In the genomic region with DNA sequence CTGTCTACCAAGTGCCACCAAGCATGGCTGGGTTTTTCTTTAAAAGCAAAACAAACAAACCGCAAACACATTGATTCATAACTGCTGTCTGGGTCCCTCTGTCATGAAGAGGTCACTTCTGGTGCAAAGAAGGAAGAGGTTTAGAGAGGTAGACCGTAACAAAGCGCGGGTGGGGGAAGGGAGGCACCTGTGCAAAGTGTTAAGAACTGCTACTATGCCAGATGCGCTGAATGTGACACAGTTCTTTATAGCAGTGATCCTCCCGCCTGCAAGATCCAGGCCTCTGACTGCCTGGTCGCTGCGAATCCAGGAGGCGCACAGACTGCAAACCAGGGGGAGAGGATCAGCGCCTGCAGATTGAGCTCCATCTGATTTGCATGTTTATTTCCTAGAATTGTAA, we compare ENCODE assay signal across 8 mouse cellular contexts. TPM values are rescaled to one million over a fixed set of nuclear protein-coding genes. Genes with fewer than 3 reads are reported as not detected.
DNase-seq lines count a peak whose midpoint lies in the region; ATAC-seq and TF ChIP-seq lines count a peak whose summit lies in the region.

No protein-coding gene starts in this region.

- H3K4me1 ChIP-seq in lung, embryonic 14.5 days (ENCODE audit: insufficient read depth), result peaks cover 21% of the 10 kb centered on the region
- peaks cover 5% of the 10 kb centered on the region for H3K4me1 ChIP-seq in lung, adult 2 months (ENCODE audit: control insufficient read depth, insufficient read depth, low read length)
- peaks cover 45% of the 10 kb centered on the region for H3K4me1 ChIP-seq in embryonic facial prominence, embryonic 12.5 days
- no peaks in the 10 kb centered on the region for H3K4me1 ChIP-seq in intestine, postnatal 0 days (replicated peaks; ENCODE audit: control insufficient read depth, insufficient read depth, low read length)

- peak overlapping the region; percentile 87 for H3K4me2 ChIP-seq in lung, embryonic 14.5 days
- H3K4me2 ChIP-seq in embryonic facial prominence, embryonic 12.5 days (replicated peaks), result peak overlapping the region; percentile 68
- peak overlapping the region; percentile 98; the same call in 1 of the 2 replicates for H3K4me2 ChIP-seq in intestine, postnatal 0 days (replicated peaks; ENCODE audit: low read depth)

- no peaks in the 10 kb centered on the region for H3K9me3 ChIP-seq in lung, embryonic 14.5 days (ENCODE audit: low read depth, low read length)
- H3K9me3 ChIP-seq in embryonic facial prominence, embryonic 12.5 days, result no peaks in the 10 kb centered on the region
- H3K9me3 ChIP-seq in intestine, postnatal 0 days (ENCODE audit: control insufficient read depth), result no peaks in the 10 kb centered on the region

- no peak overlapping the region for H3K27ac ChIP-seq in lung, embryonic 14.5 days (ENCODE audit: low read depth)
- peak overlapping the region; percentile 99 for H3K27ac ChIP-seq in embryonic facial prominence, embryonic 12.5 days
- no peak overlapping the region for H3K27ac ChIP-seq in intestine, postnatal 0 days (ENCODE audit: low read depth, low read length)

- DNase-seq in lung, embryonic 14.5 days, result peak; percentile 39
- DNase-seq in lung, adult 2 months, result no peak
- peak; percentile 60 for DNase-seq in retina, postnatal 1 day
- DNase-seq in right cerebral cortex, adult 18-20 months, result no peak
- DNase-seq in left cerebral cortex, postnatal 4 days, result no peak
- DNase-seq in cerebellum, adult 8-10 months, result no peak

- H3K4me3 ChIP-seq in lung, embryonic 14.5 days (ENCODE audit: low read depth, low read length), result peak overlapping the region; percentile 87; the same call in 1 of the 2 replicates
- no peak overlapping the region for H3K4me3 ChIP-seq in lung, adult 2 months (replicated peaks; ENCODE audit: extremely low read depth, low read depth, low read length)
- H3K4me3 ChIP-seq in embryonic facial prominence, embryonic 12.5 days, result no peak overlapping the region
- no peak overlapping the region for H3K4me3 ChIP-seq in intestine, postnatal 0 days (ENCODE audit: low read depth, low read length)

- TF ChIP-seq POLR2A in lung, adult 2 months (IDR thresholded peaks at IDR 0.05; ENCODE audit: borderline replicate concordance, extremely low read depth, low read depth, low read length), result no peak

- H3K36me3 ChIP-seq in lung, embryonic 14.5 days (ENCODE audit: insufficient read depth), result no peaks in the 10 kb centered on the region
- H3K36me3 ChIP-seq in embryonic facial prominence, embryonic 12.5 days, result no peaks in the 10 kb centered on the region
- no peaks in the 10 kb centered on the region for H3K36me3 ChIP-seq in intestine, postnatal 0 days (ENCODE audit: control insufficient read depth, insufficient read depth)

- WGBS in lung, embryonic 14.5 days, result 21% methylated on average over 10 of the region's 10 CpGs
- WGBS in lung, adult 2 months, result 60% methylated on average over 10 of the region's 10 CpGs
- WGBS in embryonic facial prominence, embryonic 12.5 days, result 8% methylated on average over 10 of the region's 10 CpGs
- WGBS in intestine, postnatal 0 days, result 41% methylated on average over 10 of the region's 10 CpGs

- no peak for TF ChIP-seq CTCF in lung, embryonic 14.5 days (IDR thresholded peaks at IDR 0.05; ENCODE audit: low read depth)
- no peak for TF ChIP-seq CTCF in lung, adult 2 months (IDR thresholded peaks at IDR 0.05; ENCODE audit: insufficient read depth, low read length)
- no peak for TF ChIP-seq CTCF in intestine, postnatal 0 days (IDR thresholded peaks at IDR 0.05; ENCODE audit: low read depth)

- H3K27me3 ChIP-seq in lung, embryonic 14.5 days (ENCODE audit: insufficient read depth, low read length), result no peaks in the 10 kb centered on the region
- peaks cover 8% of the 10 kb centered on the region; the same call in 1 of the 2 replicates for H3K27me3 ChIP-seq in embryonic facial prominence, embryonic 12.5 days
- peaks cover 4% of the 10 kb centered on the region; the same call in 1 of the 2 replicates for H3K27me3 ChIP-seq in intestine, postnatal 0 days (replicated peaks; ENCODE audit: control insufficient read depth, insufficient read depth, low read length)

- no peak overlapping the region for H3K9ac ChIP-seq in lung, embryonic 14.5 days
- H3K9ac ChIP-seq in embryonic facial prominence, embryonic 12.5 days, result no peak overlapping the region
- no peak overlapping the region for H3K9ac ChIP-seq in intestine, postnatal 0 days (ENCODE audit: low read depth, low read length)

- intact Hi-C loops in left cerebral cortex, postnatal 4 days (cut with DNase I), result no loop called here

- ATAC-seq in lung, embryonic 14.5 days (ENCODE audit: insufficient read depth), result no peak
- no peak for ATAC-seq in embryonic facial prominence, embryonic 12.5 days (ENCODE audit: insufficient number of reproducible peaks, insufficient read depth, low FRiP score, low TSS enrichment)
- ATAC-seq in intestine, postnatal 0 days, result no peak

RNA-seq across cellular contexts. Expression of a gene that starts 0.9 kb away (rescaled TPM):
- polyA plus RNA-seq in lung, embryonic 14.5 days (2014; fragmentation: Nextera tagmentation; extraction: Ambion mirVana), result 22.8 and 23.5 TPM in 2 replicates
- 1.3 and 1.7 TPM in 2 replicates for polyA plus RNA-seq in lung, adult 2 months (2012; rRNA removed)
- 69.6 and 80.7 TPM in 2 replicates for polyA plus RNA-seq in embryonic facial prominence, embryonic 12.5 days (2016; fragmentation: Nextera tagmentation; extraction: Ambion mirVana)
- 3.4 and 3.5 TPM in 2 replicates for polyA plus RNA-seq in intestine, postnatal 0 days (2015; fragmentation: Nextera tagmentation; extraction: Ambion mirVana)
- total RNA-seq in left cerebral cortex, postnatal 4 days (2021), result 10 to 100 TPM; 36.7 to 39.6 TPM

Comparison
In these comparisons a context has a peak if more than half of its experiments do, and no peak if none do; other contexts are left out.
1. DNase-seq: peak in lung, embryonic 14.5 days (single experiment) and retina, postnatal 1 day (single experiment); none in lung, adult 2 months (single experiment), right cerebral cortex, adult 18-20 months (single experiment), left cerebral cortex, postnatal 4 days (single experiment) and cerebellum, adult 8-10 months (single experiment).
2. Peak in every context shown above with its lines, with median percentiles within 50 percentile points of each other: H3K4me2 ChIP-seq.